Mouse (Mus musculus) thymus, adult 2 months (tissue): ENCODE results near the gene Sdhaf3.

Experiments used
- CTCF ChIP-seq: fragments of 200-500 bp; IDR thresholded peaks from 2 replicates; pipeline ENCODE4 v1.5.1; 2012; ENCODE audit warnings: mild to moderate bottlenecking, control low read depth, low read length, moderate library complexity, borderline replicate concordance; ENCODE audit not compliant: control insufficient read depth, poor library complexity, insufficient read depth; ENCODE audit errors: extremely low read depth
- POLR2A ChIP-seq: fragments of 200-500 bp; IDR thresholded peaks from 2 replicates; pipeline ENCODE4 v1.6.1; 2012; ENCODE audit warnings: mild to moderate bottlenecking, low read length, control low read depth, moderate library complexity; ENCODE audit not compliant: control insufficient read depth, poor library complexity, insufficient read depth; ENCODE audit errors: extremely low read depth

- TF ChIP-seq POLR2A (no peak), CTCF (no peak)
Observed at GRCm38 (mm10) chr6:7069463-7069862, 113.7 kb downstream of the Sdhaf3 start.
